Mouse (Mus musculus): ENCODE measurements around the gene Lin37.
A peak's percentile ranks its signal among the peaks of the same experiment; 100 is the strongest.

Gene Lin37

GRCm38 (mm10) chr7:30586455-30587020 is 26.9 kb upstream of the Lin37 start:
- DNase-seq (ENCODE audit: low spot score in 2 of 2) = no peak

GRCm38 (mm10) chr7:30585170-30585569 is 25.5 kb upstream of the Lin37 start:
- no peak for DNase-seq (ENCODE audit: low spot score in 2 of 2)

- DNase-seq (ENCODE audit: low spot score in 2 of 2) = no peak
Measured at GRCm38 (mm10) chr7:30584339-30584738, 24.7 kb upstream of the Lin37 start.

- no peak for DNase-seq (ENCODE audit: low spot score in 2 of 2)
Measured at GRCm38 (mm10) chr7:30581547-30581946, 21.9 kb upstream of the Lin37 start.

GRCm38 (mm10) chr7:30579950-30580349 is 20.3 kb upstream of the Lin37 start:
- DNase-seq (ENCODE audit: low spot score in 2 of 2) = no peak

- DNase-seq (ENCODE audit: low spot score in 2 of 2) = peak in 1 of 2 experiments; percentile 82
Measured at GRCm38 (mm10) chr7:30572969-30573368, 13.3 kb upstream of the Lin37 start.

- no peak for DNase-seq (ENCODE audit: low spot score in 2 of 2)
Measured at GRCm38 (mm10) chr7:30572389-30572788, 12.8 kb upstream of the Lin37 start.

GRCm38 (mm10) chr7:30567555-30567954 is 7.9 kb upstream of the Lin37 start:
- no peak for DNase-seq (ENCODE audit: low spot score in 2 of 2)

- no peak for DNase-seq (ENCODE audit: low spot score in 2 of 2)
Measured at GRCm38 (mm10) chr7:30566033-30566432, 6.4 kb upstream of the Lin37 start.

- no peak for DNase-seq (ENCODE audit: low spot score in 2 of 2)
Measured at GRCm38 (mm10) chr7:30564970-30565571, 5.4 kb upstream of the Lin37 start, which contains the start of gene Igflr1. Gene Igflr1 (plus strand): TSS chr7:30565427.

GRCm38 (mm10) chr7:30563906-30564280 is 4.3 kb upstream of the Lin37 start:
- DNase-seq (ENCODE audit: low spot score in 2 of 2) = peak in 1 of 2 experiments; percentile 43

- peak; percentile 87 to 96 for DNase-seq (ENCODE audit: low spot score in 2 of 2)
Measured at GRCm38 (mm10) chr7:30563117-30563905, 3.7 kb upstream of the Lin37 start, which contains the start of the genes U2af1l4, Gm49396 and Psenen. Gene U2af1l4 (plus strand): TSS chr7:30563301. Gene Gm49396 (plus strand): TSS chr7:30563344. Gene Psenen (minus strand): TSS chr7:30563627.

- no peak for DNase-seq (ENCODE audit: low spot score in 2 of 2)
Measured at GRCm38 (mm10) chr7:30562526-30563116, 3.0 kb upstream of the Lin37 start.

GRCm38 (mm10) chr7:30560296-30560695 is 658 bp upstream of the Lin37 start:
- DNase-seq (ENCODE audit: low spot score in 2 of 2) = no peak

- DNase-seq (ENCODE audit: low spot score in 2 of 2) = no peak
Measured at GRCm38 (mm10) chr7:30558656-30559442, 789 bp downstream of the Lin37 start.

GRCm38 (mm10) chr7:30557901-30558514 is 1.6 kb downstream of the Lin37 start:
- DNase-seq (ENCODE audit: low spot score in 2 of 2) = no peak

- peak in 1 of 2 experiments; percentile 72 for DNase-seq (ENCODE audit: low spot score in 2 of 2)
Measured at GRCm38 (mm10) chr7:30556894-30557536, 2.6 kb downstream of the Lin37 start.

GRCm38 (mm10) chr7:30553810-30554584 is 5.6 kb downstream of the Lin37 start:
- DNase-seq (ENCODE audit: low spot score in 2 of 2) = no peak

- peak; percentile 62 to 66 for DNase-seq (ENCODE audit: low spot score in 2 of 2)
Measured at GRCm38 (mm10) chr7:30553021-30553589, 6.5 kb downstream of the Lin37 start.
